Mouse (Mus musculus): ENCODE measurements around the gene Gm9970. TPM values are rescaled to one million over a fixed set of nuclear protein-coding genes. Genes with fewer than 3 reads are reported as not detected.

The Gm9970 gene
- polyA plus RNA-seq, 1 experiment from 2014 or later, result 0.41 TPM

DNA sequence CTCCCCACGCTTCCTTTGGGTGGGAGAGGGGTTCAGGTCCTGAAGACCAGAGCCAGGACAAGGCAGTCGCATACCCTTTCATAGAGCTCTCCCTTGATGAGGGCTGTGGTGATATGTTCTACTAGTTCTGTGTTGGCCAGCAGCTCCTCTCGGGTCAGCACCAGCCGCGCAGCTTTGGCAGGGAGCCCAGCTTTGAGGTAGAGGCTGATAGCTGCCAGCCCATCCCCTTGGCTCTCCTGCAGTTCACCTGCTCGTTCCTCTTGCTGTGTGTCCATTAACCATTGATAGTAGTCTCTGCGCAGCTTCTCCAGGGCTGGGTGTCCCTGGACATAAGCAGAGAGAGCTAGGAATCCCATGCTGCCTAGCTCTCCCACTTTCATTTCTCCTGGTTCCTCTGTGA lies 25.1 kb upstream of the Gm9970 start:
- no peak overlapping the region for H3K4me3 ChIP-seq (ENCODE audit: control insufficient read depth in 1 of 2, insufficient read depth in 1 of 2, low read depth in 1 of 2, low read length in 2 of 2)
- peaks cover 92% of the 10 kb centered on the region for H3K36me3 ChIP-seq (ENCODE audit: control insufficient read depth, insufficient read depth, low read length)
- WGBS, result 72% methylated on average over 7 of the region's 7 CpGs
- H3K9me3 ChIP-seq (ENCODE audit: control insufficient read depth, low read length), result no peaks in the 10 kb centered on the region
- no peak overlapping the region for H3K9ac ChIP-seq (ENCODE audit: low read length)
- H3K27ac ChIP-seq (replicated peaks in 1 of 2; ENCODE audit: control insufficient read depth in 1 of 2, insufficient read depth in 1 of 2, low read depth in 2 of 2, low read length in 2 of 2), result no peak overlapping the region
- H3K27me3 ChIP-seq (ENCODE audit: control insufficient read depth, insufficient read depth, low read length), result no peaks in the 10 kb centered on the region
- ATAC-seq (ENCODE audit: insufficient number of reproducible peaks, insufficient read depth, low FRiP score, low read depth), result no peak
- no peaks in the 10 kb centered on the region for H3K4me1 ChIP-seq (ENCODE audit: control insufficient read depth in 2 of 2, insufficient read depth in 2 of 2, low read length in 2 of 2)
- H3K4me2 ChIP-seq (ENCODE audit: low read length), result no peak overlapping the region

DNA sequence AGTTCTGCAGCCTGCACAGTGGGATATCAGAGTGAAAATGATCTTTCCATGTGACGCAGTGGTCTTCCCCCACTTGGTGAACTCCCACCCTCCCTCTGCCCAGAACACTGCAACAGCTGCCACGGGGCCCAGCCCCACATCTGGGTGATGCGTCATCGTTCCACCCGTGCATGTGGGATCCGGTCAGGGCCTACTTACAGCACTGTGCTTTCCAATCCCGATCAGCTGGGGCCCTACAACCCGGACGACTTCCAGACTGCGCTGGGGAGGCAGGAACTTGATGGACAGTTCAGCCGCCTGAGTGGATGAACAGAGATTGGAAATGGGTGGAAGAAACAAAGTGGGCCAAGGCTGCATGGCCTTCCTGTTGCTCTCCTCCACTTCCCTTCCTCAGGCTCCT lies 16.6 kb upstream of the Gm9970 start:
- Histone ChIP-seq H3K4me3 (ENCODE audit: control insufficient read depth in 1 of 2, insufficient read depth in 1 of 2, low read depth in 1 of 2, low read length in 2 of 2) (no peak overlapping the region), H3K27ac (replicated peaks in 1 of 2; ENCODE audit: control insufficient read depth in 1 of 2, insufficient read depth in 1 of 2, low read depth in 2 of 2, low read length in 2 of 2) (no peak overlapping the region), H3K27me3 (ENCODE audit: control insufficient read depth, insufficient read depth, low read length) (no peaks in the 10 kb centered on the region), H3K9me3 (ENCODE audit: control insufficient read depth, low read length) (no peaks in the 10 kb centered on the region), H3K36me3 (ENCODE audit: control insufficient read depth, insufficient read depth, low read length) (peaks cover 80% of the 10 kb centered on the region), H3K4me1 (ENCODE audit: control insufficient read depth in 2 of 2, insufficient read depth in 2 of 2, low read length in 2 of 2) (peaks cover 8 to 12% of the 10 kb centered on the region in 2 experiments), H3K4me2 (ENCODE audit: low read length) (no peak overlapping the region), H3K9ac (ENCODE audit: low read length) (no peak overlapping the region)
- no peak for ATAC-seq (ENCODE audit: insufficient number of reproducible peaks, insufficient read depth, low FRiP score, low read depth)
- WGBS, result 82% methylated on average over 11 of the region's 11 CpGs

GRCm38 (mm10) chr5:31255971-31256370 lies 14.9 kb upstream of the Gm9970 start:
- Histone ChIP-seq H3K4me3 (ENCODE audit: control insufficient read depth in 1 of 2, insufficient read depth in 1 of 2, low read depth in 1 of 2, low read length in 2 of 2) (no peak overlapping the region), H3K9me3 (ENCODE audit: control insufficient read depth, low read length) (no peaks in the 10 kb centered on the region), H3K27me3 (ENCODE audit: control insufficient read depth, insufficient read depth, low read length) (no peaks in the 10 kb centered on the region), H3K27ac (replicated peaks in 1 of 2; ENCODE audit: control insufficient read depth in 1 of 2, insufficient read depth in 1 of 2, low read depth in 2 of 2, low read length in 2 of 2) (no peak overlapping the region), H3K9ac (ENCODE audit: low read length) (no peak overlapping the region), H3K36me3 (ENCODE audit: control insufficient read depth, insufficient read depth, low read length) (peaks cover 80% of the 10 kb centered on the region), H3K4me1 (ENCODE audit: control insufficient read depth in 2 of 2, insufficient read depth in 2 of 2, low read length in 2 of 2) (peaks cover 8 to 20% of the 10 kb centered on the region in 2 experiments), H3K4me2 (ENCODE audit: low read length) (no peak overlapping the region)
- 74% methylated on average over 2 of the region's 2 CpGs for WGBS
- no peak for ATAC-seq (ENCODE audit: insufficient number of reproducible peaks, insufficient read depth, low FRiP score, low read depth)

DNA sequence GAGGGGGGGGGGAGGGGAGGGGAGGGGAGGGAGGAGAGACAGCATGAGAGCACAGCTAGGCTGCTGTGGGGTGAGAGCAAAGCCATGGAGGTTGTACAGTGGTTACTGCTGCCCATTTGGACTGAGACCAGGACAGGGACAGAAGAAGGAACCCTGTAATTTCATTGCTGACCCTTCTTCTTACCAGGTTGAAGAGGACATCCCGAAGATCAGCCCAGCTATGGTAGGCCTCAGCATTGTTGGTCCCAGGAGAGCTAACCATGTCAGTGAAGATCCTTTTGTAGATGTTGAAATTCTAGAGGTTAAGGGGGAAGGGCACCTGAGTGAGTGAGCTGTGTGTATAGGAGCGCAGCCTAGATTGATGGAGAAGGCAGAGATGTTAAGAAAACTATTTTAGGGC lies 14.3 kb upstream of the Gm9970 start:
- Histone ChIP-seq H3K9ac (ENCODE audit: low read length) (no peak overlapping the region), H3K4me2 (ENCODE audit: low read length) (no peak overlapping the region), H3K27ac (replicated peaks in 1 of 2; ENCODE audit: control insufficient read depth in 1 of 2, insufficient read depth in 1 of 2, low read depth in 2 of 2, low read length in 2 of 2) (no peak overlapping the region), H3K4me1 (ENCODE audit: control insufficient read depth in 2 of 2, insufficient read depth in 2 of 2, low read length in 2 of 2) (peaks cover 8 to 22% of the 10 kb centered on the region in 2 experiments), H3K36me3 (ENCODE audit: control insufficient read depth, insufficient read depth, low read length) (peaks cover 80% of the 10 kb centered on the region), H3K9me3 (ENCODE audit: control insufficient read depth, low read length) (no peaks in the 10 kb centered on the region), H3K4me3 (ENCODE audit: control insufficient read depth in 1 of 2, insufficient read depth in 1 of 2, low read depth in 1 of 2, low read length in 2 of 2) (no peak overlapping the region), H3K27me3 (ENCODE audit: control insufficient read depth, insufficient read depth, low read length) (no peaks in the 10 kb centered on the region)
- no peak for ATAC-seq (ENCODE audit: insufficient number of reproducible peaks, insufficient read depth, low FRiP score, low read depth)
- WGBS, result 92% methylated on average over 2 of the region's 2 CpGs

- no peaks in the 10 kb centered on the region for H3K9me3 ChIP-seq (ENCODE audit: control insufficient read depth, low read length)
- no peak overlapping the region for H3K4me2 ChIP-seq (ENCODE audit: low read length)
- peak overlapping the region in 1 of 2 experiments; percentile 68; a peak in 1 of 4 replicates for H3K27ac ChIP-seq (replicated peaks in 1 of 2; ENCODE audit: control insufficient read depth in 1 of 2, insufficient read depth in 1 of 2, low read depth in 2 of 2, low read length in 2 of 2)
- no peak for ATAC-seq (ENCODE audit: insufficient number of reproducible peaks, insufficient read depth, low FRiP score, low read depth)
- peaks cover 8 to 25% of the 10 kb centered on the region in 2 experiments for H3K4me1 ChIP-seq (ENCODE audit: control insufficient read depth in 2 of 2, insufficient read depth in 2 of 2, low read length in 2 of 2)
- H3K36me3 ChIP-seq (ENCODE audit: control insufficient read depth, insufficient read depth, low read length), result peaks cover 80% of the 10 kb centered on the region
- no peak overlapping the region for H3K9ac ChIP-seq (ENCODE audit: low read length)
- no peak overlapping the region for H3K4me3 ChIP-seq (ENCODE audit: control insufficient read depth in 1 of 2, insufficient read depth in 1 of 2, low read depth in 1 of 2, low read length in 2 of 2)
- WGBS, result 77% methylated on average over 8 of the region's 8 CpGs
- no peaks in the 10 kb centered on the region for H3K27me3 ChIP-seq (ENCODE audit: control insufficient read depth, insufficient read depth, low read length)
Observed at GRCm38 (mm10) chr5:31254901-31255300, 13.9 kb upstream of the Gm9970 start.

DNA sequence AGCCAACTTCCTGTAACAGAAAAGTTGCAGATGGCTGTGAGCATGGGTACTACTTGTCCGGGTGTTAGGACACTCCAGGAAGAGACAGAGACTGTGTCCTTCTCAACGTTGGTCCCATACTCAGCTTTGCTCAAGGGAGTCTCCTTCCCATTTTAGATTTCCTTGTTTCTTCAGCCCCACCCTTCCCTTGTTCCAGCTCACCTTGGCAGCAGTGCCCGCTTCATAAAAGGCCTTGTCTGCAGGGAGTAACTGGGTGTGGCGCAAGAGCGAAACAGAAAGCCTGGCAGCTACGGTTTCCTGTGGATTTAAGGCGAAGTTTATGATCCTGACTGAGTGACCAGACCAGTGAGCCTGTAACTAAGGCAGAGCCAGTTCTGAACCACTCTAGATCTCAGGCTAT lies 13.4 kb upstream of the Gm9970 start:
- Histone ChIP-seq H3K4me3 (ENCODE audit: control insufficient read depth in 1 of 2, insufficient read depth in 1 of 2, low read depth in 1 of 2, low read length in 2 of 2) (no peak overlapping the region), H3K9me3 (ENCODE audit: control insufficient read depth, low read length) (no peaks in the 10 kb centered on the region), H3K4me2 (ENCODE audit: low read length) (no peak overlapping the region), H3K27ac (replicated peaks in 1 of 2; ENCODE audit: control insufficient read depth in 1 of 2, insufficient read depth in 1 of 2, low read depth in 2 of 2, low read length in 2 of 2) (peak overlapping the region; percentile 48 to 68; a peak in 3 of 4 replicates), H3K4me1 (ENCODE audit: control insufficient read depth in 2 of 2, insufficient read depth in 2 of 2, low read length in 2 of 2) (peaks cover 8 to 26% of the 10 kb centered on the region in 2 experiments), H3K27me3 (ENCODE audit: control insufficient read depth, insufficient read depth, low read length) (no peaks in the 10 kb centered on the region), H3K9ac (ENCODE audit: low read length) (no peak overlapping the region), H3K36me3 (ENCODE audit: control insufficient read depth, insufficient read depth, low read length) (peaks cover 81% of the 10 kb centered on the region)
- 70% methylated on average over 7 of the region's 7 CpGs for WGBS
- no peak for ATAC-seq (ENCODE audit: insufficient number of reproducible peaks, insufficient read depth, low FRiP score, low read depth)

GRCm38 (mm10) chr5:31253806-31254205 lies 12.8 kb upstream of the Gm9970 start:
- Histone ChIP-seq H3K27ac (replicated peaks in 1 of 2; ENCODE audit: control insufficient read depth in 1 of 2, insufficient read depth in 1 of 2, low read depth in 2 of 2, low read length in 2 of 2) (peak overlapping the region; percentile 48 to 68), H3K4me1 (ENCODE audit: control insufficient read depth in 2 of 2, insufficient read depth in 2 of 2, low read length in 2 of 2) (peaks cover 8 to 29% of the 10 kb centered on the region in 2 experiments), H3K9ac (ENCODE audit: low read length) (peak overlapping the region; percentile 25; the same call in 1 of the 2 replicates), H3K4me2 (ENCODE audit: low read length) (0 out of 2 replicates have a peak overlapping the region, but pooled peaks have one; percentile 1), H3K4me3 (ENCODE audit: control insufficient read depth in 1 of 2, insufficient read depth in 1 of 2, low read depth in 1 of 2, low read length in 2 of 2) (no peak overlapping the region), H3K9me3 (ENCODE audit: control insufficient read depth, low read length) (no peaks in the 10 kb centered on the region), H3K36me3 (ENCODE audit: control insufficient read depth, insufficient read depth, low read length) (peaks cover 81% of the 10 kb centered on the region), H3K27me3 (ENCODE audit: control insufficient read depth, insufficient read depth, low read length) (no peaks in the 10 kb centered on the region)
- WGBS, result 61% methylated on average over 8 of the region's 8 CpGs
- no peak; the same call in 1 of the 2 replicates for ATAC-seq (ENCODE audit: insufficient number of reproducible peaks, insufficient read depth, low FRiP score, low read depth)

Measured in heart, embryonic 14.5 days (tissue).